Mouse (Mus musculus) heart, postnatal 0 days (tissue): Measurements from ENCODE around the gene Sema4c.

Experiments used
- CTCF ChIP-seq: IDR thresholded peaks from 2 replicates; pipeline ENCODE4 v1.5.1; 2016; ENCODE audit warnings: antibody characterized with exemption, control low read depth, low read depth
- EP300 ChIP-seq: IDR thresholded peaks from 2 replicates; pipeline ENCODE4 v1.6.1; 2016; ENCODE audit warnings: antibody characterized with exemption, low read depth

GRCm38 (mm10) chr1:36548771-36549170 is 9.4 kb downstream of the Sema4c start:
- TF ChIP-seq CTCF (no peak), EP300 (no peak)
